Mouse (Mus musculus): Measurements from ENCODE around the gene Arl1.
"Not testable (repeated sequence)": the region's sequence is repeated elsewhere in the genome, so short reads cannot be mapped to it uniquely, and the experiment has no call there.

Arl1 gene

GRCm38 (mm10) chr10:88730571-88731495 lies at the start of gene Arl1:
Gene Arl1, plus strand, starts transcription at chr10:88730858.
- peak; percentile 92 for DNase-seq

GRCm38 (mm10) chr10:88682904-88683563 lies 47.6 kb upstream of the Arl1 start:
- no peak for DNase-seq

GRCm38 (mm10) chr10:88684925-88685324 lies 45.7 kb upstream of the Arl1 start, which contains the start of gene Spic:
Gene Spic, minus strand, starts transcription at chr10:88685015.
- no peak for DNase-seq

- DNase-seq = no peak
Observed at GRCm38 (mm10) chr10:88700938-88701337, 29.7 kb upstream of the Arl1 start.

- no peak for DNase-seq
Observed at GRCm38 (mm10) chr10:88708671-88709523, 21.8 kb upstream of the Arl1 start.

- DNase-seq = no peak
Observed at GRCm38 (mm10) chr10:88712359-88712758, 18.3 kb upstream of the Arl1 start.

GRCm38 (mm10) chr10:88714744-88715143 lies 15.9 kb upstream of the Arl1 start:
- no peak for DNase-seq

GRCm38 (mm10) chr10:88715621-88716020 lies 15.0 kb upstream of the Arl1 start:
- DNase-seq = no peak

- no peak for DNase-seq
Observed at GRCm38 (mm10) chr10:88716986-88717755, 13.5 kb upstream of the Arl1 start.

GRCm38 (mm10) chr10:88717756-88718025 lies 13.0 kb upstream of the Arl1 start:
- no peak for DNase-seq

- no peak for DNase-seq
Observed at GRCm38 (mm10) chr10:88719618-88720017, 11.0 kb upstream of the Arl1 start.

GRCm38 (mm10) chr10:88725343-88725742 lies 5.3 kb upstream of the Arl1 start:
- no peak for DNase-seq

- DNase-seq = no peak
Observed at GRCm38 (mm10) chr10:88727128-88727527, 3.5 kb upstream of the Arl1 start.

GRCm38 (mm10) chr10:88728166-88728565 lies 2.5 kb upstream of the Arl1 start:
- no peak for DNase-seq

GRCm38 (mm10) chr10:88731496-88732308 lies 1.0 kb downstream of the Arl1 start:
- no peak for DNase-seq

GRCm38 (mm10) chr10:88732309-88732622 lies 1.6 kb downstream of the Arl1 start:
- no peak for DNase-seq

- not testable (repeated sequence) for DNase-seq
Observed at GRCm38 (mm10) chr10:88739074-88739473, 8.4 kb downstream of the Arl1 start.

GRCm38 (mm10) chr10:88739818-88740217 lies 9.2 kb downstream of the Arl1 start:
- no peak for DNase-seq

- peak; percentile 15 for DNase-seq
Observed at GRCm38 (mm10) chr10:88740781-88741180, 10.1 kb downstream of the Arl1 start.

GRCm38 (mm10) chr10:88741426-88741825 lies 10.8 kb downstream of the Arl1 start:
- no peak for DNase-seq

- no peak for DNase-seq
Observed at GRCm38 (mm10) chr10:88761524-88762212, 31.0 kb downstream of the Arl1 start.
